Mouse (Mus musculus): ENCODE measurements around the gene Snx25. TPM values are rescaled to one million over a fixed set of nuclear protein-coding genes. Genes with fewer than 3 reads are reported as not detected.
A peak's percentile ranks its signal among the peaks of the same experiment; 100 is the strongest.

The Snx25 gene
- polyA plus RNA-seq, 1 experiment from 2014 or later = 3.1 TPM

DNA sequence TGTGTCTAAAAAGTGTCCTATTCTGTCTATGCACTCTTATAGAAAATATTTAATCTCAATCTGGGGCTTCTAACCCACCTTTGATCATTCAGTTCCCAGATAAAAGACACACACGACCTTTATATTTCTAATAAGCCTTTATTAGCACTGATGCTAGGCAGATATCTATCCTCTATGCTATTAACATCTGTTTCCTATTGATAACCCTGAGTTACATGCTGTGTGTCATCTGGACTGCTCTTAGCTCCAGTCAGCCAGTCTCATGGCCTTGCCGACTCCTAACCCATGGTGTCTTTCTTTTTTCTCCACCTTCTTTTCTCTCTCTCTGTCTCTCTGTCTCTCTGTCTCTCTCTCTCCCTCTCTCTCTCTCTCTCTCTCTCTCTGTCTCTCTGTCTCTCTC, 163.8 kb downstream of the Snx25 start:
- 24% methylated on average over 2 of the region's 2 CpGs for WGBS (ENCODE audit: insufficient replicate concordance)
- no peaks in the 10 kb centered on the region for H3K27me3 ChIP-seq
- H3K9me3 ChIP-seq (replicated peaks) = no peaks in the 10 kb centered on the region
- no peak overlapping the region for H3K4me2 ChIP-seq
- H3K9ac ChIP-seq = no peak overlapping the region
- peaks cover 26% of the 10 kb centered on the region for H3K36me3 ChIP-seq (replicated peaks)
- H3K4me3 ChIP-seq (replicated peaks) = no peak overlapping the region
- no peak overlapping the region for H3K27ac ChIP-seq (replicated peaks)
- peaks cover 2% of the 10 kb centered on the region; the same call in 1 of the 2 replicates for H3K4me1 ChIP-seq (replicated peaks)
- ATAC-seq (ENCODE audit: insufficient read depth) = peak; percentile 75

DNA sequence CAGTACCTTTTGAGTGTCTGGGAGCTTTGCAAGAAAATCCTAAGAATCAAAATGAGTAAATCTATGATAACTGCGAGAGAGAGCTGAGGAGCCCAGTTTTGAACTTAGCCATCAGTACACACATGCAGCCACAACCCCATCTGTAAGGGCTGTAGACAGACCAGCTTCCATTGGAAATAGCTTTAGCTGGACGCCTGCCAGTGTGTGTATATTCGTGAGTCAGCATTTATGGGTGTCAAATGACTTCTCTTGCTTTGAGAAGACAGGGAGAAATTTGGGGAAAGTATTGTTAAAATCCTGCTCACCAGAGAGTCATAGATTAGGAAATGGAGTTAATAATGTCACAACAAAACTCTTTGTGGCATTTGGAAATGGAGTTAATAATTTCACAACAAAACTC, 165.3 kb downstream of the Snx25 start:
- peaks cover 2% of the 10 kb centered on the region; the same call in 1 of the 2 replicates for H3K4me1 ChIP-seq (replicated peaks)
- no peaks in the 10 kb centered on the region for H3K9me3 ChIP-seq (replicated peaks)
- no peak overlapping the region for H3K27ac ChIP-seq (replicated peaks)
- H3K9ac ChIP-seq = no peak overlapping the region
- WGBS (ENCODE audit: insufficient replicate concordance) = 67% methylated on average over 3 of the region's 3 CpGs
- no peak overlapping the region for H3K4me2 ChIP-seq
- no peak for ATAC-seq (ENCODE audit: insufficient read depth)
- H3K27me3 ChIP-seq = no peaks in the 10 kb centered on the region
- H3K4me3 ChIP-seq (replicated peaks) = no peak overlapping the region
- peaks cover 41% of the 10 kb centered on the region for H3K36me3 ChIP-seq (replicated peaks)

Other genes starting within 250 kb of the Snx25 start
- not detected in 2 replicates for gene Ccdc110, start 217.5 kb downstream of the Snx25 start, polyA plus RNA-seq (2015; fragmentation: Nextera tagmentation; extraction: Ambion mirVana)
- 0.37 and 0.52 TPM in 2 replicates for gene 1700029J07Rik, start 176.9 kb downstream of the Snx25 start, polyA plus RNA-seq (2015; fragmentation: Nextera tagmentation; extraction: Ambion mirVana)
- gene Ufsp2, start 176.6 kb downstream of the Snx25 start, polyA plus RNA-seq (2015; fragmentation: Nextera tagmentation; extraction: Ambion mirVana) = 27.9 and 34.2 TPM in 2 replicates
- gene Lrp2bp, start 152.9 kb downstream of the Snx25 start, polyA plus RNA-seq (2015; fragmentation: Nextera tagmentation; extraction: Ambion mirVana) = 0.08 and 0.10 TPM in 2 replicates
- gene Ankrd37, start 146.5 kb downstream of the Snx25 start, polyA plus RNA-seq (2015; fragmentation: Nextera tagmentation; extraction: Ambion mirVana) = 4.9 and 5.7 TPM in 2 replicates
- gene Cfap97, start 388 bp downstream of the Snx25 start, polyA plus RNA-seq (2015; fragmentation: Nextera tagmentation; extraction: Ambion mirVana) = 5.8 and 6.9 TPM in 2 replicates
- 80.7 and 87.4 TPM in 2 replicates for gene Slc25a4, start 59.1 kb upstream of the Snx25 start, polyA plus RNA-seq (2015; fragmentation: Nextera tagmentation; extraction: Ambion mirVana)
- not detected in 2 replicates for gene Helt, start 142.5 kb upstream of the Snx25 start, polyA plus RNA-seq (2015; fragmentation: Nextera tagmentation; extraction: Ambion mirVana)